Mouse (Mus musculus) neural tube, embryonic 13.5 days (tissue): ENCODE results near the gene Gm3238. TPM values are rescaled to one million over a fixed set of nuclear protein-coding genes. Genes with fewer than 3 reads are reported as not detected.
"Not testable (repeated sequence)": the region's sequence is repeated elsewhere in the genome, so short reads cannot be mapped to it uniquely, and the experiment has no call there.

ENCODE experiments used
- ATAC-seq: fragments of 200-750 bp; cut with Nextera tagmentation; 2 replicates; pipeline ENCODE4 v1.8.0; 2017; ENCODE audit warnings: low read depth, mild to moderate bottlenecking, moderate TSS enrichment, moderate library complexity
- H3K27ac ChIP-seq: fragments of 300-500 bp; sonication (generic); replicated peaks from 2 replicates; pipeline ENCODE4 v1.5.1; 2015; ENCODE audit warnings: moderate library complexity, mild to moderate bottlenecking, inconsistent platforms
- H3K27me3 ChIP-seq: fragments of 300-500 bp; sonication (generic); 2 replicates; pipeline ENCODE4 v1.6.1; 2015; ENCODE audit warnings: mild to moderate bottlenecking, inconsistent platforms
- H3K36me3 ChIP-seq: fragments of 300-500 bp; sonication (generic); 2 replicates; pipeline ENCODE4 v1.6.1; 2015; ENCODE audit warnings: mild to moderate bottlenecking, inconsistent platforms
- H3K4me1 ChIP-seq: fragments of 300-500 bp; sonication (generic); replicated peaks from 2 replicates; pipeline ENCODE4 v1.6.1; 2015; ENCODE audit warnings: inconsistent platforms
- H3K4me2 ChIP-seq: fragments of 300-500 bp; sonication (generic); 2 replicates; pipeline ENCODE4 v1.6.1; 2015; ENCODE audit warnings: inconsistent platforms, mild to moderate bottlenecking, moderate library complexity
- H3K4me3 ChIP-seq: fragments of 300-500 bp; sonication (generic); 2 replicates; pipeline ENCODE4 v1.5.1; 2015; ENCODE audit warnings: mild to moderate bottlenecking, inconsistent platforms
- H3K9ac ChIP-seq: fragments of 300-500 bp; sonication (generic); 2 replicates; pipeline ENCODE4 v1.6.1; 2015; ENCODE audit warnings: moderate library complexity, mild to moderate bottlenecking, inconsistent platforms
- H3K9me3 ChIP-seq: fragments of 300-500 bp; sonication (generic); 2 replicates; pipeline ENCODE4 v1.6.1; 2016; ENCODE audit warnings: inconsistent platforms
- WGBS: fragments of 180-500 bp; shearing (Covaris S2); methylation state at CpG from one replicate; pipeline ENCODE4 v1.1.7; 2015; 5-methylcytosine and 5-hydroxymethylcytosine counted together
- polyA plus RNA-seq: library from polyadenylated mRNA; unstranded; fragments of >200 nt; fragmentation: Nextera tagmentation; extraction: Ambion mirVana; gene quantifications from 2 replicates; pipeline ENCODE4 v1.2.1, GENCODE M21; 2015

Gene Gm3238
- polyA plus RNA-seq, result not detected in 2 replicates

GRCm38 (mm10) chr10:77771225-77771624 lies at the start of gene Gm3238:
Gene Gm3238 (minus strand): TSS chr10:77771325.
- H3K27ac ChIP-seq, H3K4me1 ChIP-seq, H3K4me3 ChIP-seq, H3K27me3 ChIP-seq, H3K4me2 ChIP-seq, H3K9ac ChIP-seq, H3K9me3 ChIP-seq, ATAC-seq, H3K36me3 ChIP-seq: not testable (repeated sequence)
- WGBS, result 71% methylated on average over 1 of the region's 1 CpGs

- no peak overlapping the region for H3K4me2 ChIP-seq
- H3K9me3 ChIP-seq, result peaks cover 5% of the 10 kb centered on the region; the same call in 1 of the 2 replicates
- H3K27me3 ChIP-seq, result no peaks in the 10 kb centered on the region
- ATAC-seq, result no peak
- no peak overlapping the region for H3K9ac ChIP-seq
- 46% methylated on average over 4 of the region's 4 CpGs for WGBS
- no peaks in the 10 kb centered on the region for H3K36me3 ChIP-seq
- H3K27ac ChIP-seq, result no peak overlapping the region
- H3K4me1 ChIP-seq, result no peaks in the 10 kb centered on the region
- H3K4me3 ChIP-seq, result no peak overlapping the region
These were observed 48.1 kb upstream of the Gm3238 start for GRCm38 (mm10) chr10:77819203-77819602.

- Histone ChIP-seq H3K4me3 (no peak overlapping the region), H3K36me3 (no peaks in the 10 kb centered on the region), H3K9ac (no peak overlapping the region), H3K27ac (no peak overlapping the region), H3K4me2 (no peak overlapping the region), H3K27me3 (no peaks in the 10 kb centered on the region), H3K4me1 (no peaks in the 10 kb centered on the region), H3K9me3 (no peaks in the 10 kb centered on the region)
- ATAC-seq, result no peak
- 97% methylated on average over 4 of the region's 4 CpGs for WGBS
These were observed 47.4 kb upstream of the Gm3238 start for GRCm38 (mm10) chr10:77818523-77818922.

- ATAC-seq, result no peak
These were observed 44.4 kb upstream of the Gm3238 start for GRCm38 (mm10) chr10:77815514-77815913.

GRCm38 (mm10) chr10:77814382-77814781 lies 43.3 kb upstream of the Gm3238 start, which contains the start of gene Gm2696:
Gene Gm2696 (plus strand): TSS chr10:77814682.
- 63% methylated on average over 4 of the region's 4 CpGs for WGBS
- Histone ChIP-seq H3K9me3 (no peaks in the 10 kb centered on the region), H3K4me3 (no peak within 1 kb of the TSS), H3K27me3 (no peaks in the 10 kb centered on the region), H3K27ac (no peak within 1 kb of the TSS), H3K9ac (no peak within 1 kb of the TSS), H3K36me3 (no peaks in the 10 kb centered on the region), H3K4me2 (no peak within 1 kb of the TSS), H3K4me1 (no peaks in the 10 kb centered on the region)
- ATAC-seq, result no peak

More at GRCm38 (mm10) chr10:77815514-77815913, 44.4 kb upstream of the Gm3238 start:
- WGBS, result 36% methylated on average over 5 of the region's 5 CpGs
- Histone ChIP-seq H3K4me1 (no peaks in the 10 kb centered on the region), H3K36me3 (no peaks in the 10 kb centered on the region), H3K4me3 (no peak overlapping the region), H3K9me3 (no peaks in the 10 kb centered on the region), H3K27me3 (no peaks in the 10 kb centered on the region), H3K27ac (no peak overlapping the region), H3K4me2 (no peak overlapping the region), H3K9ac (no peak overlapping the region)

- ATAC-seq, result no peak
- H3K9ac ChIP-seq, result no peak within 1 kb of the TSS
- no peak within 1 kb of the TSS for H3K4me2 ChIP-seq
- no peaks in the 10 kb centered on the region for H3K27me3 ChIP-seq
- WGBS, result 71% methylated on average over 5 of the region's 5 CpGs
- no peak within 1 kb of the TSS for H3K4me3 ChIP-seq
- no peaks in the 10 kb centered on the region for H3K36me3 ChIP-seq
- H3K9me3 ChIP-seq, result no peaks in the 10 kb centered on the region
- no peak within 1 kb of the TSS for H3K27ac ChIP-seq
- H3K4me1 ChIP-seq, result no peaks in the 10 kb centered on the region
These were observed 40.6 kb upstream of the Gm3238 start, which contains the start of gene Gm9507 for GRCm38 (mm10) chr10:77811743-77812142. Gene Gm9507 (minus strand): TSS chr10:77811843.

- Histone ChIP-seq H3K9ac (no peak overlapping the region), H3K27ac (no peak overlapping the region), H3K4me1 (0 out of 2 replicates have a peak, but pooled peaks cover under 1% of the 10 kb centered on the region), H3K9me3 (no peaks in the 10 kb centered on the region), H3K27me3 (no peaks in the 10 kb centered on the region), H3K4me3 (no peak overlapping the region), H3K36me3 (no peaks in the 10 kb centered on the region), H3K4me2 (no peak overlapping the region)
- WGBS, result 87% methylated on average over 3 of the region's 3 CpGs
- ATAC-seq, result no peak
These were observed 33.0 kb upstream of the Gm3238 start for GRCm38 (mm10) chr10:77804095-77804494.

GRCm38 (mm10) chr10:77798921-77799508 lies 27.9 kb upstream of the Gm3238 start, which contains the start of gene Gm19668:
Gene Gm19668 (minus strand): TSS chr10:77799133.
- H3K4me2 ChIP-seq, result no peak within 1 kb of the TSS
- H3K4me3 ChIP-seq, result no peak within 1 kb of the TSS
- H3K9ac ChIP-seq, result no peak within 1 kb of the TSS
- H3K9me3 ChIP-seq, result no peaks in the 10 kb centered on the region
- WGBS, result 28% methylated on average over 8 of the region's 8 CpGs
- H3K4me1 ChIP-seq, result peaks cover 8% of the 10 kb centered on the region; the same call in 1 of the 2 replicates
- no peaks in the 10 kb centered on the region for H3K27me3 ChIP-seq
- no peaks in the 10 kb centered on the region for H3K36me3 ChIP-seq
- no peak for ATAC-seq
- peak within 1 kb of the TSS; percentile 49; the same call in 1 of the 2 replicates for H3K27ac ChIP-seq

- 0 out of 2 replicates have a peak, but pooled peaks have one; percentile 27 for ATAC-seq
- H3K4me3 ChIP-seq, H3K27me3 ChIP-seq, H3K36me3 ChIP-seq, H3K4me2 ChIP-seq, H3K4me1 ChIP-seq, H3K9ac ChIP-seq, H3K9me3 ChIP-seq: not testable (repeated sequence)
- 35% methylated on average over 3 of the region's 3 CpGs for WGBS
- H3K27ac ChIP-seq, result peak overlapping the region; percentile 49; the same call in 1 of the 2 replicates
These were observed 27.2 kb upstream of the Gm3238 start for GRCm38 (mm10) chr10:77798164-77798920.

GRCm38 (mm10) chr10:77797677-77798076 lies 26.6 kb upstream of the Gm3238 start:
- WGBS, result 16% methylated on average over 3 of the region's 3 CpGs
- peak overlapping the region; percentile 49; the same call in 1 of the 2 replicates for H3K27ac ChIP-seq

GRCm38 (mm10) chr10:77794976-77795375 lies 23.9 kb upstream of the Gm3238 start, which contains the start of gene Gm9639:
Gene Gm9639 (minus strand): TSS chr10:77795076.
- Histone ChIP-seq H3K27ac (no peak within 1 kb of the TSS), H3K4me2 (no peak within 1 kb of the TSS), H3K27me3 (no peaks in the 10 kb centered on the region), H3K36me3 (no peaks in the 10 kb centered on the region), H3K4me3 (no peak within 1 kb of the TSS), H3K9ac (no peak within 1 kb of the TSS), H3K4me1 (peaks cover 8% of the 10 kb centered on the region; the same call in 1 of the 2 replicates), H3K9me3 (no peaks in the 10 kb centered on the region)
- WGBS, result 60% methylated on average over 2 of the region's 2 CpGs
- no peak for ATAC-seq

More at GRCm38 (mm10) chr10:77797677-77798076, 26.6 kb upstream of the Gm3238 start:
- no peaks in the 10 kb centered on the region for H3K36me3 ChIP-seq
- H3K4me3 ChIP-seq, result no peak overlapping the region
- H3K9ac ChIP-seq, result no peak overlapping the region; the same call in 1 of the 2 replicates
- ATAC-seq, result no peak
- no peaks in the 10 kb centered on the region for H3K9me3 ChIP-seq
- H3K4me2 ChIP-seq, result no peak overlapping the region
- peaks cover 8% of the 10 kb centered on the region; the same call in 1 of the 2 replicates for H3K4me1 ChIP-seq
- no peaks in the 10 kb centered on the region for H3K27me3 ChIP-seq

- no peaks in the 10 kb centered on the region for H3K27me3 ChIP-seq
- no peaks in the 10 kb centered on the region for H3K9me3 ChIP-seq
- ATAC-seq, result no peak
- H3K4me1 ChIP-seq, result no peaks in the 10 kb centered on the region
- H3K36me3 ChIP-seq, result no peaks in the 10 kb centered on the region
- WGBS, result 84% methylated on average over 2 of the region's 2 CpGs
- no peak overlapping the region for H3K9ac ChIP-seq
- H3K4me2 ChIP-seq, result no peak overlapping the region
- H3K4me3 ChIP-seq, result no peak overlapping the region
- H3K27ac ChIP-seq, result no peak overlapping the region
These were observed 17.5 kb upstream of the Gm3238 start for GRCm38 (mm10) chr10:77788621-77789020.
